Mouse (Mus musculus) layer of hippocampus, adult 2 months (tissue): ENCODE measurements around the gene Slc28a2. TPM values are rescaled to one million over a fixed set of nuclear protein-coding genes. Genes with fewer than 3 reads are reported as not detected.
A peak's percentile ranks its signal among the peaks of the same experiment; 100 is the strongest.
"Not testable (repeated sequence)": the region's sequence is repeated elsewhere in the genome, so short reads cannot be mapped to it uniquely, and the experiment has no call there.

Experiments
- DNase-seq, 2 experiments: peaks; one replicate each; pipeline ENCODE4 v3.0.0; 2022; ENCODE audit warnings: low spot score in 2 of 2
- H3K27ac ChIP-seq: fragments of 200-600 bp; 2 replicates; pipeline ENCODE4 v1.8.1; 2022
- H3K4me3 ChIP-seq: fragments of 200-600 bp; 2 replicates; pipeline ENCODE4 v1.8.1; 2022; ENCODE audit warnings: mild to moderate bottlenecking
- CTCF ChIP-seq: fragments of 200-600 bp; conservative IDR thresholded peaks from 2 replicates; pipeline ENCODE4 v1.8.1; 2022; ENCODE audit warnings: antibody characterized with exemption, mild to moderate bottlenecking, moderate library complexity
- long read RNA-seq, 2 experiments: library from polyadenylated mRNA; stranded (forward); transcript quantifications; one replicate each; pipeline ENCODE4 v2.0.0; 2021; ENCODE audit warnings: borderline mapping rate in 2 of 2
- total RNA-seq, 2 experiments: library from RNA; stranded (reverse); gene quantifications; 2 replicates each; pipeline ENCODE4 v1.2.3; 2021

The Slc28a2 gene
- total RNA-seq, result under 1 TPM in 1 of 2 experiments, not detected in 1; 0.54 TPM
- long read RNA-seq, experiment 1, result 0 reads
- long read RNA-seq, experiment 2, result 0 reads

DNA sequence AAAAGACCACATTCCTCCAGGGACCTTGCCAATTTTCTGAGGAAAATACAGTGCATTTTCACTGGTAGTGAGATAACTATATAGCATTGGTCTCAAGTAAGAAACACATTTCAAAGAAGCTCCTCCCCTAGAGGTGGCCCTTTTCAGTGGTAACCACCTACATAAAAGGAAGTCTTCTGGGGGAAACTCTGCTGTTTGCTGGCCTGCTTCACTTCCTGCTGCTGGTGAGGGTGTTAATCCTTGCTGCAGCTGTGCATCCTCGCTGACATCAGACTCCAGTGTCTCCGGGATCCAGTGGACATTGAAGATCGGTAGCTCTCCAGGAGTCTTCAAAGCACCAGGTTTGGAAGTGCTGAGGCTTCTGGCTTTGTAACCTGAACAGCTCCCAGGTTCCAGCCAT, at the start of gene Slc28a2:
Gene Slc28a2, plus strand, starts transcription at position 278 of the 400 bp plus-strand sequence.
- DNase-seq, H3K27ac ChIP-seq, H3K4me3 ChIP-seq: not testable (repeated sequence)

DNA sequence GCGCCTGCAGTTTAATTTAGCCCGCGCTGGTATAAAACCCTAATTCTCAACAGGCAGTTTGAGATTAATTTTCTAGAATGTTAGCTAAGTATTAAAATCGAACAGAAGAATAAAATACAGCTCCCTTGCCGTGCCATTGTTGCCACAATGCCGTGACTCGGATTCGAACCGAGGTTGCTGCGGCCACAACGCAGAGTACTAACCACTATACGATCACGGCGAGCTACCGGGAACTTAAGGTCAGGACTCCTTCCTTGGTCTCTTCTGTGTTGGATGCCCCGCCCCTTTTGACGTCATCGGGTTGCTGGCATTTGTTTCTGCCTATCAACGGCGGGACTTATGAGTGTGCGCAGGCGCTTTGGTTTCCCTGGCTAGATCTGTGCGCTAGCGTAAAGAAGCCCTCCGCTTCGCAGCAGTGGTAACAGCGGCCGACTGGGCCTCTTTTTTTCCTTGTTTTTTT, 49.0 kb upstream of the Slc28a2 start:
- Histone ChIP-seq H3K27ac (peak overlapping the region; percentile 98), H3K4me3 (peak overlapping the region; percentile 88)
- no peak for TF ChIP-seq CTCF
- DNase-seq, result peak; percentile 96 to 97

DNA sequence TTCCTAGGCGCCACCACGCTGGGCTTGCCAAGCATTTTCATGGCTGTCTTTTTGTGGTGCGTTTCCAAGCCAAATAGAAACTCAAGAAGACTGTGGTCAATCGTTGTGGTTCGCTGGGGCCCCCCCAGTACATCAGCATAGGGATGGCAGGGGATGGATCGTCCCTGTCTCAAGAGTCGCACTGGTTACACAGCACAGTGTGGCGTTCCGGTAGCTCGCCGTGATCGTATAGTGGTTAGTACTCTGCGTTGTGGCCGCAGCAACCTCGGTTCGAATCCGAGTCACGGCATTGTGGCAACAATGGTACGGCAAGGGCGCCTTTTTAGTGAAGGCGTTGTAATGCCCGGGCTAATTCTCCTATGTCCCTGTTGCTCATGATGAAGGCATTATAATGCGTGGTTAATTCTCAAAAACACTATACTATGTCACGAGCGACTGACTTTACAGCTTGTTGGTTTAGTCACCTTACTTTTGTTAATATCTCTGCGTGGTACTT, 48.5 kb upstream of the Slc28a2 start:
- Histone ChIP-seq H3K4me3 (peak overlapping the region; percentile 88), H3K27ac (peak overlapping the region; percentile 98)
- TF ChIP-seq CTCF, result no peak
- peak; percentile 68 to 78 for DNase-seq

DNA sequence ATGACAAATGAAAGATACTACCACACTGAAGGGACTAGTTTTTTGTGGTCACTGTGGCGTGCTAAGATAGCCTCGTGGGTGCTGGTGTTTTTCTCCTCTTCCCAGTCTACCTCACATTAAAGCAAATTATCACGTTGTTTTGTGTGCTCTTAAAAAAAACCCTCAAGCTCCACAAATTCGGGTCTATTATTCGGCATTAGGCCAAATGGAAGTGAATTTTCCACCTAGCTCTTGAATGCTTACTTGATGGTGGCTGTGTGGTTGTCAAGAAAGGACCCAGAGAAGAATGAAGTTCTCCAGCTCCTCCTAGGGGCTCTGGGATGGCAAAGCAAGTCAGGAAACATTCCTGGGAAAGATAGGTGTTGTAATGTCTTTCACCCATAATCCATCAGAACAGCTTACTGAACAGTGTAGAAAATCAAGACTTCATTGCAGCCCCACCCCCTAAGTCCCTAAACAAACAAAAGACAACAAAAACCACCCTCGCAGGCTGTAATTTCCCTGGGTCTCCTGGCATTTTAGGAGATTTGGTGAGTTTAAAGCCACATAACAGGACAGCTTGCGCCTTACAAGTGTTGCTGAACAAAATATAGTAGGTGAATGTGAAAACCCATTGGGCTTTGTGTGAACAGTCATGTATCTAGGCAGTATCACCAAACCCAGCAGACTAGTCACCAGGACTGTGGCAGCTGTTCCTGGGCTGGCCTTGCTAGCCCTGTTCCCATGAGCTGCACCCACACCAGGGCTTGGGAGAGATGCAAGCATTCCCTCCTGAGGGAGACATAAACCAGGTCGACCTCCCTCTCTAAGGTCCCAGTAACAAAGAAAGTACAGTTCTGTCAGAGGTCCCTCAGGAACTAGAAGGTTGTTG, 47.6 kb upstream of the Slc28a2 start:
- Histone ChIP-seq H3K4me3 (peak overlapping the region; percentile 88), H3K27ac (peak overlapping the region; percentile 98)
- peak in 1 of 2 experiments; percentile 45 for DNase-seq
- peak; percentile 80 for TF ChIP-seq CTCF

DNA sequence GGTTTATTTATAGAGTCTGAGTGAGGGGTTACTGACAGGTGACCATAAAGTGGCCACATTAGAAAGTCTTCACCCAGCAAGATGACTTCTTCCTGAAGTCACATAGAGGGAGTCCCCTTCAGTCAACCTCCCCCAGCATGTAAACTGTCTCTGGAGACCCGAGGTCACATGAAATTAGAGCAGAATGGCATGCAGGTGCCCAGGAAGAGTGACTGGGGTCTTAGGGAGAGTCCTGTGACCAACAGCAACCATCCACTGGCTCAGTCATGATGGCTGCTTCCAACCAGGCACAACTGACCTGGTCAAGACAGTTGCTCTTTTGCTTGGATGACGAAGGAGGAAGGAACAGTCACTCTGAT, 47.0 kb upstream of the Slc28a2 start:
- no peak for TF ChIP-seq CTCF
- Histone ChIP-seq H3K4me3 (no peak overlapping the region), H3K27ac (no peak overlapping the region)
- no peak for DNase-seq

DNA sequence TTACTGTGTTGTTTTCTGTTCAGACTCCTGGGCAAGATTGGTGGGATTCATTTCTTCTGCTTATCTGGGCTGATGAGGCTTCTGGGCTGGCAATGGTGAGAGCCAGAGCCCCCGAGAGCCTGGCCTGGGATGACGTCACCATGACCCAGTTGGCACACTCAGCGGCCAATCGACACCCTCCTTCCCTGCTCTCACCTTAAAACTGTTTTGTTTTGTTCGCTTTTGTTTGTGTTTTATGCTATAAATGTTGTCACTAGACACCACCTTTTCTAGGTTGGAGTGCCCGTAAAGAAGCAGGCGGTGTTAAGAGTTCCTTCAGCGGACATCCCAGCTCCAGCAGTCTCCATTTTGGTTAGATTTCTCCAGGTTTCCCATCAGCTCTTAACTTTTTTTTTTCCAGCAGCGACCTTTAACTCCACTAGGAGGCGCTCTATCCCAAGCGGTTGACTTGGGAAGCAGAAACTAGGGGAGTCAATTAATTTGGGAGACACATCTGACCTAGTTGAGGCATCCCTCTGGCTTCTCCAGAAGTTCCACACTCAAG, 45.4 kb upstream of the Slc28a2 start:
- Histone ChIP-seq H3K27ac (peak overlapping the region; percentile 73), H3K4me3 (peak overlapping the region; percentile 57)
- DNase-seq, result peak in 1 of 2 experiments; percentile 74
- peak; percentile 94 for TF ChIP-seq CTCF

DNA sequence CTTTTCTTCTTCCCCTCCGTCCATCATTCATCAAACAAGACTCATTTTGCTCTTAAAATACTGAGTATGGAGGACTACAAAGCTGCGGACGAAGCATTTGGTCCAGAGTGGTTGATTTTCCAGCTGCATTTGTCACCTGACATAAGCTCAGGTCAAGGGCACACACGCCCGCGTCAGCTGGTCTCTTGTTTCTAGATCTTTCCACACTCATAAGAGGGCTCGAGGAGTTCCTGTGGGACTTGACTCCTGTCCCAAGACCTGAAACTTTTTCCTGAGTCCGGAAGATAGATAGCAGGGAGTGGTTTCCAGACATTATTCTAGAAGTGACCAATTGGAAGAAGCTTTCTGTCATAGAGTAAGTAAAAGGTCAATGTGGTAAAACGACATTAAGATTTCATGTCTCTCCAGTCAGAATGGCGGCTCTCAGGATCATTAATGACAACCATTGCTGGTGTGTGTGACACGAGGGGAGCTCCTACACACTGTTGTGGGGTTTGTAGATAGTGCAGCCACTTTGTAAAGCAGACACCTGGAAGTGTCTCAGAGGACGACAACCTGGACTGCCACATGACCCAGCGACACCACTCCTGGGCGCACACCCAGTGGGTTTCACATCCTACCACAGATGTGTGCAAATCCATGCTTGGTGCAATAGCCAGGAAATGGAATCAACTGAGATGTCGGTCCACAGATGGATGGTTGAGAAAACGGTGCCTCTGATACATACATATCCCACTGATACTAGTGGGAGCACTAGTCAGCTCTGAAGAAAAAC, 44.8 kb upstream of the Slc28a2 start:
- TF ChIP-seq CTCF, result no peak
- no peak for DNase-seq
- H3K4me3 ChIP-seq, result no peak overlapping the region; the same call in 1 of the 2 replicates
- peak overlapping the region; percentile 73; the same call in 1 of the 2 replicates for H3K27ac ChIP-seq

DNA sequence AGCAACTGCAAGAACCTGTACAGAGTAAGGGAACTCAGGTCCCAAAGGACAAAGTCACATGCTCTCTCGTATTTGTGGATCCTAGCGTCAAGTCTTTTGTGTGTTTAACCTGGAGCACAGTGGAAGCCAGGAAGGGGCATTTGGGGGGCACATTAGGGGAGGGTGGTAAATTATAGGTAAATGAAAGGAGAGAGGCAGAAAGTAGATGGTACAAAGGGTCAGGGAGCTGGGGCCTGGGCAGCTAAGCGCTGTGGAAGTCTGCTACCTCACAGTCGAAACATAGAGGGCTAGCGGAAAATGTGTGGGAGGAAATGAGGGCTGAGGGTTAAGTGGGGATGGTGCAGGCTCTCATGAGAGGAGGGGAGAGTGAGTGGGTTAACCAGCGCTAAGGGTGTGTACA, 44.2 kb upstream of the Slc28a2 start:
- Histone ChIP-seq H3K4me3 (no peak overlapping the region), H3K27ac (peak overlapping the region; percentile 21; the same call in 1 of the 2 replicates)
- TF ChIP-seq CTCF, result no peak
- no peak for DNase-seq

DNA sequence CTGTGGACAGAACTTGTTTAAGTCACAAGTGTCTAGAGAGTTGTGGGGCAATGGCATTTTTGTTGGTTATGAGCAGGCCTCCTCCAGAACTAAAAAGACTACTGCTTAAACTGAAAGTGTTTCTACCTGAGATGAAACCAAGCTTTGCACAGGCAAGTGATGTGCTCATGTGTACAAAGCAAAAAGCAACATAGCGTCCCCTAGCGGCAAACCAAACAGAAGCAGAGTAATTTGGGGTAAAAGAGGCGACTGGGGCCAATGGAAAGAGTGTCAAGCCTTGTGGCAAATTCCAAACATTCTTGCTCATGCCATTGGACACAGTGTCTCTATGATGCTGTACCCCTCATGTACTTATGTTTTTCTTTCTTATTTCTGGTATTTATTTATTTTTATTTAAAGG, 41.2 kb upstream of the Slc28a2 start:
- Histone ChIP-seq H3K4me3 (no peak overlapping the region), H3K27ac (no peak overlapping the region)
- no peak for DNase-seq
- TF ChIP-seq CTCF, result no peak

DNA sequence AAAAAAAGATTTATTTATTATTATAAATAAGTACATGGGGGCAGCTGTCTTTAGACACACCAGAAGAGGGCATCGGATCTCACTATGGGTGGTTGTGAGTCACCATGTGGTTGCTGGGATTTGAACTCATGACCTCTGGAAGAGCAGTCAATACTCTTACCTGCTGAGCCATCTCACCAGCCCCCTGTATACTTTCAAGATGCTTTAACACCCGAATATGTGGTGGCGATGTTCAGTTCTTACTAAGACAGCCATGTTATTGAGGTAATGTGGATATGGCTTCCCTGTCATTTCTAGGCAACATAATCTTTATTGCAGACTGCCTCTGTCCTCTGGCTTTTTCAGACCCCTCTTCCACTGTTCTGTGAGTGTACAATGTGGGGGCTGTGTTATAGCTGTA, 39.1 kb upstream of the Slc28a2 start:
- H3K4me3 ChIP-seq, H3K27ac ChIP-seq, DNase-seq: not testable (repeated sequence)

DNA sequence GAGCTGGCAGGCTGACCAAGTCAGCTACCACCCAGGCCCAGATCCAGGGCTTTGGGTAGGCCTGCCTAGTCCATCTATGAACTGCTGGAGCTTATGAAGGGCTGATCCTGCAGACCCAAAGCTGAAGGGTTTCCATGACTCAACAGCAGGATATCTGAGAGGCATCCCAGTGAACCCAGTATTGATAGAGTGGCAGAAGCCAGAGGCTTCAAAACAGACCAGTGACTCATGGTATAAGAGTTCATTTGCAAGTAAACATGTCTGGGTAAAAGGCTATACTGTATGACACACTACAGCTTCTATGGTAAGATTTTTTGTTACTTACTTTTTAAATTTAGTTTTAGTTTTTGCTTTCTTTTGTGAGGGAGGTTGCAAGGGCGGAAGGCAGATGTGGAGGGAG, 30.1 kb upstream of the Slc28a2 start:
- H3K4me3 ChIP-seq, result no peak overlapping the region
- H3K27ac ChIP-seq, result no peak overlapping the region
- no peak for DNase-seq
- no peak for TF ChIP-seq CTCF

DNA sequence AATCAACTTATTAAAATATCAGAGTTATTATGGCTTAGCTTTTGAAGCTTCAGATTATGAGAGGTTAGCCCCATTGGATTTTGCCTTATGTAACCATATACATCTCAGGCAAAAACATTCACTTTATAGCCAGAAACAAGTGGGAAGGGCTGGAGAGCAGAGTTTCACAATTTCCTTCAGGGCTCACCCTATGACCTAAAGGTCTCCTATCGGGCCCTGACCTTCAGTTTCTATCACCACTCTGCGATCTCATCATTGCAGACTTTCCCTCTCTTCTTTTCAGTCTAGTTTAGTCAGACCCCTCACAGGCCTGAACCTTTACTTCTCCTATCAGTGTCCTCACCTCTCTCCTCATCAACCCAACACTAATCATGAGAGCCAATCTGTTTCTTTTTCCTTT, 18.7 kb upstream of the Slc28a2 start:
- TF ChIP-seq CTCF, result no peak
- no peak overlapping the region for H3K4me3 ChIP-seq
- H3K27ac ChIP-seq, result no peak overlapping the region
- no peak for DNase-seq

DNA sequence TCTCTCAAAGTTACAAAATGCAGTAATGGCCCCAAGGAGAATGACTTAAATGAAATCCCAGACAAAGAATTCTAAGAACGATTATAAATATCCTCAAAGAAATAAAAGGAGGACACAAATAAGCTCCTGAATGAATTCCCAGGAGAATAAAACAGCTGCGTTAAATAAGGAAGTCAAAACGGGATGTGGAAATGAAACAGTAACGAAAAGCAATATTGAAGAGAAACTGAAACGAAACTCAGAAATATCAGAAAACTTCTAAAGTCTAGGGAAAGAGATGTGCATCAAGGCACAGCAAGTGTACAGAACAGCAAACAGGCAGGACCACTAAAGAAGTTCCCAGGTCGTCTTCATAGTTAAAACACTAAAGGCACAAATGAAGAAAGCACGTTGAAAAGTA, 17.3 kb upstream of the Slc28a2 start:
- no peak for TF ChIP-seq CTCF
- Histone ChIP-seq H3K27ac (no peak overlapping the region), H3K4me3 (no peak overlapping the region)
- DNase-seq, result no peak

DNA sequence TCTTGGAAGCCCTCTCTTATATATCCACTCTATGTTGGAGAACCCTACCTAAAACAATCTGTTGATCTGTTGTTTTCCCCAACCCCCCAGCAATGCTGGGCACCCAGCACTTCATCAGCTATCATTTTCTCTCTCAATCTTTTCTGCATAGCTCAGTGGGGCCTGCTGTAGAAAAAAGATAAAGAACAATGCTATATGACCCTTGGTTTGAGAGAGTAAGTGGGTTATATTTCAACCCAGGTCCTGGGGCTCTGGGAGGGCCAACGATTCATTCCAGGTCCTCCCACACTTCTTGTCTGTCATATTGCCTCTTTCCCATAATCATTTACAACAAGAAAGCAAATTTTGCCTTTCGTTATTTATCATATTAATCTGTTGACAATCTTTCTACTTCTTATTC, 368 bp downstream of the Slc28a2 start:
- H3K4me3 ChIP-seq, DNase-seq, H3K27ac ChIP-seq: not testable (repeated sequence)

DNA sequence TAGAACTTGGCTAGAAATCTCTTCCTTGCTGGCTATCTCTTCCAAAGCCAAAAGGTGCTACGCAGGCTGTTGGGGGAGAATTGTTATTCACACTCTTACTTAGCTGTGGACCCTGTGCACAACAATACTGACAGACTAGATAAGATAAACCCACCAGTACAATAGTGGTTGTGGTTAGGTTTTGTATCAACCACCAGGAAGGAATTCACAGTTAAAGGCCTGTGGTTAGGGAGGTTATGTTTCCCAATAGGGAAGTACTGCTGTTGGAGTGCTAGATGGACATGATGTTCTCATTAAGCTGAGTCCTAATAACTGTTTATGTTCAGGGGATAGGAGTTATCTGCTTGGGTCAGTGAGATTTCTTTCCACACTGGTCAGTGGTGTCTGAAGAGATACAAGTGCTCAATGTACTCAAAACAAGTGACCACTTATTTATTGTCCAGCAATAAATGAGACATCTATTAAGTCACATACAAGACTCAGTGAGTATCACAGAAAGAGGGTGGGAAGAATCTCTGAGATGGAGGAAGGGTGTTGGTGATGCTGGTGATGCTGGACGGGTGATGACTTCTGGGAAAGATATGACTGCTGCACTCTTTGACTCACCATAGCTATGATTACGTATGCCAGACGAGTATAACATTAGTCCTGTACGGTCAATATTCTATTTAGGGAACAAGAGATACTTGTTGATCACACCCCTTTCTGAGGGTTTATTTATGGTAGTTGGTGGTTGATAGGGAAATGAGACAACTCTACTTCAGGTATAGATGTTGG, 12.6 kb downstream of the Slc28a2 start:
- H3K27ac ChIP-seq, DNase-seq, H3K4me3 ChIP-seq: not testable (repeated sequence)

DNA sequence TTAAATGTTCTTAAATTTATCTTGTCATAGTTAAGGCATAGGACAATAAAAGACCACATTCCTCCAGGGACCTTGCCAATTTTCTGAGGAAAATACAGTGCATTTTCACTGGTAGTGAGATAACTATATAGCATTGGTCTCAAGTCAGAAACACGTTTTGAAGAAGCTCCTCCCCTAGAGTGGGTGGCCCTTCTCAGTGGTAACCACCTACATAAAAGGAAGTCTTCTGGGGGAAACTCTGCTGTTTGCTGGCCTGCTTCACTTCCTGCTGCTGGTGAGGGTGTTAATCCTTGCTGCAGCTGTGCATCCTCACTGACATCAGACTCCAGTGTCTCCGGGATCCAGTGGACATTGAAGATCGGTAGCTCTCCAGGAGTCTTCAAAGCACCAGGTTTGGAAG, 14.2 kb downstream of the Slc28a2 start:
- not testable (repeated sequence) for H3K4me3 ChIP-seq, H3K27ac ChIP-seq, DNase-seq
